Mouse (Mus musculus): ENCODE measurements at regions not wholly inside any gene's neighbourhood (a gene's known extent, or its start where the extent isn't known, plus 50 kb on each side); places are given as distances from the start of the nearest gene placed in this dataset.

DNA sequence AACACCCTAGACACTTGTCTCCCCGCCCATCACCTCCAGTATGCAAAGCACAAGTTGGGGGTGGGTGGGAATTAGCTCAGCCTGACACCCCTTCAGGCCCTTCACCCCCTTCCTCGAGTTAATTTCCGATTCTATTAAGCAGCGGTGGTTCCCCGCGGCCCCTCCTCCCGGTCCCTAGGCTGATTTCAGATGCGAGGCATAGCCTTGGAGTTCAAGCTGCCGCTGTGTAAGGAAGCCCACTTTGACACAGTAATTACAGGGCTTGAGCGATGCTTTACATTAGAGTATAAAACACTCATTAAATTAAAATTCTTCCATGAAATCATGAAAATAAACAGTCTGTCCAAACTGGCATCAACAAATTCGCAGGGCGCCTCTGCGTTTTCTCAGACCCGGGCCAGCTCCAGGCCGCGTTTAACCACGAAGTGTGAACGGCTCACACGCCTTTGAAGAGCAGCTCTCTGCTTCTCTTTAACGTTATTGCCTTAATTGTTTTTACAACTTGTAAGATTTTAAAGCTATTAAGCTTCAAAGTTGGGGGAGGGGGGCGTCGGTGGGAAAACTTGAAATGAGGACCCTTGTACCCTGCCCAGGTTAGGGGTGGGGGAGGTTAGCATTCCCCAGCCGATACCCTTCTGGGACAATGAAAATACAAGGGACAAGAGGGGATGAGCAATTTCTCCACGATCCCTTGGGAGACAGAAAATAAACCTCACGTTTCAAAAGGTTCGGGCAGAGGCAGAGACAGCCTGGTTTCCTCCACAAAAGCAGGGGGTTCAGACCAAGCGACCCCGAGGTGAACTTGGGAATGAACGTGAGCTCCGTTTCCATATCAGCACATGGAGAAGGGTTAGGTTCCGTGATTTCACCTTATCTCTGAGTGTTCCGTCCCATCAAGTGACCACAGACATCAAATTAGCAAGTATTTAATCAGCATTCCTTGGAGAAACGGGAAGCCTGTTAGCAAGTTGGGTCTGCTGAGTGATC lies 114.4 kb downstream of the Dicer1 start:
- no peaks in the 10 kb centered on the region for H3K36me3 ChIP-seq (replicated peaks; ENCODE audit: low read length)
- H3K27me3 ChIP-seq (replicated peaks), result peaks cover 41% of the 10 kb centered on the region
- TF ChIP-seq FLI1 (IDR thresholded peaks at IDR 0.05; ENCODE audit: low read length) (no peak), GATA1 (IDR thresholded peaks at IDR 0.05; ENCODE audit: borderline replicate concordance, low read length) (no peak)
- no peak overlapping the region for H3K4me3 ChIP-seq (replicated peaks)
- peaks cover 8% of the 10 kb centered on the region; the same call in 1 of the 2 replicates for H3K9me3 ChIP-seq
- no peaks in the 10 kb centered on the region for H3K4me1 ChIP-seq

DNA sequence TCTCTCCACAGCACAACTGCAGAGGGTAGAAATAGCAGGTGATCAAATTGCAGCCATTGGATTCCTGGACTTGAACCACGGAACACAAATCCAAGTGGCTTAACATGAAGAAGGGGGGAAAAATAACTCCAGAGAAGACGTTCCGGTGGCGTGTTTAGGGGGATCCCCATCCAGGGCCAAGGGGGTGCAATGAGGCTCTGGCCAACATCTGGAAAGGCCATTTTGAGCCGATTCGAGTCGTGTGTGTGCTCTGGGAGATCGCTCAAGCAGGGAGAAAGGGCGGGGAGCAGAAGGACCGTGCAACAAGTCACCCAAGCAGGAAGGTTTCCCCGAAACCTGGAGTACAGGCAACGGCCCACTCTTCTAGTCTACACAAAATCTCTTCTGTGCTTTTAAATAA lies 115.3 kb downstream of the Dicer1 start:
- no peak for TF ChIP-seq GATA1 (IDR thresholded peaks at IDR 0.05; ENCODE audit: borderline replicate concordance, low read length)
- TF ChIP-seq FLI1 (IDR thresholded peaks at IDR 0.05; ENCODE audit: low read length), result no peak
- Histone ChIP-seq H3K36me3 (replicated peaks; ENCODE audit: low read length) (no peaks in the 10 kb centered on the region), H3K27me3 (replicated peaks) (peaks cover 40% of the 10 kb centered on the region), H3K4me1 (no peaks in the 10 kb centered on the region), H3K9me3 (peaks cover 8% of the 10 kb centered on the region; the same call in 1 of the 2 replicates), H3K4me3 (replicated peaks) (no peak overlapping the region)

DNA sequence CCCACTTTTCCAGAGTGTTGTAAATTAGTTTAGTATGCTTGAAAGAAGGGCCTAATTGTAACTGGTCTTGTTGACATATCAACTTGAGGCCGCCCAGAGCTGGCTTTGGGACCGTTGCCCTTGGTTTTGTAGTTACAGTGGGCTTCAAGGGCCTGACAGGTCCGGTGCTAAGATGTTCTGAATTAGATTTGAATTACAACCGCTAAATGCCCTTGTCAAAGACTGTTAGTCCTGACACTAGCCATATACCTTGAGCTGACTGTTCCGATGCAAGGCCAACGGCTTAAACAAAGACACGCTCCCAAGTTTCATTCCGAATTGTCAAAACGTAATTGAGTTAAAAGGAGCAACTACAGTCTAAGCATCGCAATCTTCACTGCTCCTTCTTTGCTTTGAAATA lies 116.9 kb downstream of the Dicer1 start:
- peaks cover 14% of the 10 kb centered on the region for H3K9me3 ChIP-seq
- no peak overlapping the region for H3K4me3 ChIP-seq (replicated peaks)
- TF ChIP-seq GATA1 (IDR thresholded peaks at IDR 0.05; ENCODE audit: borderline replicate concordance, low read length) (no peak), FLI1 (IDR thresholded peaks at IDR 0.05; ENCODE audit: low read length) (no peak)
- no peaks in the 10 kb centered on the region for H3K4me1 ChIP-seq
- peaks cover 37% of the 10 kb centered on the region for H3K27me3 ChIP-seq (replicated peaks)
- H3K36me3 ChIP-seq (replicated peaks; ENCODE audit: low read length), result no peaks in the 10 kb centered on the region

DNA sequence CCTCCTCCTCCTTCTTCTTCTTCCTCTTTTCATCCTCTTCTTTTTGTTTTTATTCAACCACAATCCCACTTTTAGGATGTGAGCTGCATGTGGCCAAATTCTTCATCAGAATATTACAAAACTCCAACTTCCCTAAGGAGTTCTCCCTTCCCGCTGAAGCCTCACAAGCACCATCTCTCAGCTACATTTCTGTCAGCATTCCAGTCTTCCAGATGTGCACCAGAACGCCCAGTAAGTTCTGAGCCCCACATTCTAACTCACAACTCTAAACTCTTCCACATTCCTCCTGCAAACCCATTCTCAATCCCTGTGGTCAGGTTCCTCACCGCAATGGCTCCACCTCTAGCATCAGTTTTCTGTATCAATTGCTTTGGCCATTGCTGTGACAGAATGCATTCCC lies 121.2 kb downstream of the Dicer1 start:
- Histone ChIP-seq H3K36me3 (replicated peaks; ENCODE audit: low read length) (no peaks in the 10 kb centered on the region), H3K4me3 (replicated peaks) (no peak overlapping the region), H3K4me1 (no peaks in the 10 kb centered on the region), H3K27me3 (replicated peaks) (peaks cover 4% of the 10 kb centered on the region), H3K9me3 (peaks cover 18% of the 10 kb centered on the region)
- no peak for TF ChIP-seq GATA1 (IDR thresholded peaks at IDR 0.05; ENCODE audit: borderline replicate concordance, low read length)
- TF ChIP-seq FLI1 (IDR thresholded peaks at IDR 0.05; ENCODE audit: low read length), result no peak

DNA sequence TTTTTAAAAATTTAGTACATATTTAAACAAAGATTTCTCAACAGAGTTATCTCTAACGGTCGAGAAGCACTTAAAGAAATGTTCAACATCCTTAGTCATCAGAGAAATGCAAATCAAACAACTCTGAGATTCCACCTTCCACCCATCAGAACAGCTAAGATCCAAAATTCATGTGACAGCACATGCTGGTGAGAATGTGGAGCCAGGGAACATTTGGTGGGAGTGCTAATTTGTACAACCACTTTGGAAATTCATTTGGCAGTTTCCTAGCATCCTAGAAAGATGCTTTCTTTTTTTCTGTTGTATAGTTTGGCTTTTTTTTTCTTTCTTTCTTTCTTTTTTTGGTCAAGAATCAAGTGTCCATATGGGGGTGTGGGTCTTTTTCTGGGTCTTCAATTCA lies 122.3 kb downstream of the Dicer1 start:
- no peaks in the 10 kb centered on the region for H3K27me3 ChIP-seq (replicated peaks)
- TF ChIP-seq GATA1 (IDR thresholded peaks at IDR 0.05; ENCODE audit: borderline replicate concordance, low read length) (no peak), FLI1 (IDR thresholded peaks at IDR 0.05; ENCODE audit: low read length) (no peak)

DNA sequence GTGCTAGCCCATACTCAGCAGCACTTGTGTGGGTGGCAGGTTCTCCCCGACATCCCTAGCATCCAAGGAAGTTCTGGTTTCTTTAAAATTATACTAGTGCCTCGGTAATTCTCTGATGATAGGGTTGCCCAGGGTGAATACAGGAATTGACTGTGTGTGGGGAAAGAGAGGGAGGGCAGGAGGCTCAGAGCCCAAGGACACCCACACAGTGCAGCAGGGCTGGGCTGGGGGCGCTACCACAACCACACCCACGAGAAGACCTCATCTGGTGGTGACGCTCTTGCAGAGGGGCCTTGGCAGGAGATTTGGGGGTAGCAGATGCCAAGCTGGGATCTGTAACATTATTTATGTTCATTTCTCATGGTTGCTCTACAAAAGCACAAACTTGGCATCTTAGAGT lies 125.7 kb downstream of the Dicer1 start:
- Histone ChIP-seq H3K36me3 (replicated peaks; ENCODE audit: low read length) (no peaks in the 10 kb centered on the region), H3K4me3 (replicated peaks) (no peak overlapping the region), H3K27me3 (replicated peaks) (no peaks in the 10 kb centered on the region), H3K4me1 (no peaks in the 10 kb centered on the region), H3K9me3 (peaks cover 9% of the 10 kb centered on the region; the same call in 1 of the 2 replicates)
- TF ChIP-seq FLI1 (IDR thresholded peaks at IDR 0.05; ENCODE audit: low read length), result no peak
- TF ChIP-seq GATA1 (IDR thresholded peaks at IDR 0.05; ENCODE audit: borderline replicate concordance, low read length), result no peak

More for the DNA sequence above, 122.3 kb downstream of the Dicer1 start:
- Histone ChIP-seq H3K36me3 (replicated peaks; ENCODE audit: low read length) (no peaks in the 10 kb centered on the region), H3K4me1 (no peaks in the 10 kb centered on the region), H3K9me3 (peaks cover 18% of the 10 kb centered on the region), H3K4me3 (replicated peaks) (no peak overlapping the region)

DNA sequence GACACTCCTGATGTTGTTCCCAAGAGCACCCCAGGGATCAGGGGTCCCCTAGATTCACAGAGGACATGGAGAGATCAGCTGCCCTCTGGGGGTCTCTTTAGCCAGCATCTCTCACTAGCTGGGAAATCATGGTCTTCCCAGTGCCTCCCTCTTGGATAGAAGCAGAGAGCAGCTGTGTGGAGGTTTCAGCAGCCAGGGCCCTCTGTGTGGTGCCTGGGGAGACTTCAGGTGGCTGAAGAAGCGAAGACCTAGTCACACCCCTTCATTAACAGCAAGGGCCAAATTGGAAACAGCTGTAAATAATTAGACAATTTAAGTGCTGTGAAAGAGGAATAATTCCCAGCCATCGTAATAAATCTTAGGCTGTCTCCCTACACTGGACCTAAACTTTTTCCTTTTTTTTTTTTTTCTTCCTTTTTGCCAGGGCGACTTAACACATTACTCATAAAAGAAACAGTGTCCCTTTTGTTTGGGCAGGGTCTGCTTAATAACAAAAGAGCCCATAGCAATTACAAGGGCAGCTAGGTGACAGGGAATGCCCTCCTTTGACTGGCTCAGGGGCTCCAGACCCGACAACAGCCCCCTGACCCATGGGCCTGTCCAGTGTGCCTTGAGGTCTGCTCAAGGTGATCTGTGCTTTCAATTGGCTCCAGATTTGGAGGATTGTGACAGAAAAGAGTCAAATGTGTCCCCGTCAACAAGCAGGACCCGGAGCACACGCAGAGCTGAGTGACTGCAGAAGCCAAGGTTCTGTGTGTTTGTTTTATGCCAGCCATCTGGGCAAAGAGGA lies 127.7 kb downstream of the Dicer1 start:
- Histone ChIP-seq H3K36me3 (replicated peaks; ENCODE audit: low read length) (no peaks in the 10 kb centered on the region), H3K4me3 (replicated peaks) (no peak overlapping the region), H3K4me1 (no peaks in the 10 kb centered on the region), H3K9me3 (0 out of 2 replicates have a peak, but pooled peaks cover 4% of the 10 kb centered on the region), H3K27me3 (replicated peaks) (no peaks in the 10 kb centered on the region)
- TF ChIP-seq GATA1 (IDR thresholded peaks at IDR 0.05; ENCODE audit: borderline replicate concordance, low read length) (no peak), FLI1 (IDR thresholded peaks at IDR 0.05; ENCODE audit: low read length) (no peak)

DNA sequence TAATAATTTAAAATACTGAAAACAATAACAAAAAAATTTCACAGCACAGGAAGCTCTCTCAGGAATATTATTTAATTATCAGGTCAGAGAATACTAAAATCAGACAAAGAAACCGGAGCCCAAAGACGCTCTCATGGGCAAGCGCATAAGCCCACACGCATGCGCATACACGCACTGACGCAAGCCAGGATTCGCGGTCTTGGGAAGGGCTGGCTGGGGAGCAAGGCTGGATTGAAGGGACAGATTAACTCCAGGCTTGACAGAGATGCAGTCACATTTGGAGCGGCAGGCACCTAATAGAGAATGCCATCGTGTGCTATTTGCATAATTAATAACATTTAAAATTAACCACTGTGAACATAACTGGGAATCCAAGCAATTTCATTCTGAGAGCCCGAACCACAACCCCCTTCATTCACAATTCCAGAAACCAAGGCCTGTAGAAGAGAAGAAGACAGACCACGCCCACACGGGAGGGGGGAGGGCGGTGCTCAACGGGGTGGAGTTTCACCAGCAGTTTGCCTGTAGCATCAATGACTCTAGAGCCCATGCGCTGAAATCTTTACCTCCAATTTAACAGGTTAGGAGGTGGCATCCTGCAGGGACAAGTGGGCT lies 134.5 kb downstream of the Dicer1 start:
- TF ChIP-seq GATA1 (IDR thresholded peaks at IDR 0.05; ENCODE audit: borderline replicate concordance, low read length), result no peak
- H3K9me3 ChIP-seq, result peaks cover 16% of the 10 kb centered on the region; the same call in 1 of the 2 replicates
- no peaks in the 10 kb centered on the region for H3K36me3 ChIP-seq (replicated peaks; ENCODE audit: low read length)
- peaks cover 15% of the 10 kb centered on the region for H3K27me3 ChIP-seq (replicated peaks)
- no peak overlapping the region for H3K4me3 ChIP-seq (replicated peaks)
- no peaks in the 10 kb centered on the region for H3K4me1 ChIP-seq

DNA sequence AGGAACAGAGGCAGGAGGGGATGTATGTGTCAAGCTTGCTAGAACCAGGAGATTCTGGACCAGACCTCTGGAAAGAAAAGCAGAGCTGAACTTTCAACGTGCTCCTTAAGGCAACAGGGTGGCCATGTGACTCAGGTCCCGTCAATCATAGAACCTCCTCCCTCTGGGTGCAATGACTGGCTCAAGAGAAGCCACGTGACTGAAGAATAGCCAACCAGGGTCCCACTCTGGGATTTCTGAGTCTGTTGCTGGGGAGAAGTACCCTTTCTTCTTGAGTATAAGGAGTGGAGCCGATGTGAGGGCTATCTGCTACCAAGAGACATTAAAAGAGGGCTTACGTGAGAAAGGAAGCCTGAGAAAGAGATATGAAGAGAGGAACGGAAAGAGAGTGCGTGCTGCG lies 137.5 kb downstream of the Dicer1 start:
- no peaks in the 10 kb centered on the region for H3K4me1 ChIP-seq
- no peak overlapping the region for H3K4me3 ChIP-seq (replicated peaks)
- peaks cover 25% of the 10 kb centered on the region; the same call in 1 of the 2 replicates for H3K9me3 ChIP-seq
- TF ChIP-seq GATA1 (IDR thresholded peaks at IDR 0.05; ENCODE audit: borderline replicate concordance, low read length) (no peak), FLI1 (IDR thresholded peaks at IDR 0.05; ENCODE audit: low read length) (no peak)
- H3K36me3 ChIP-seq (replicated peaks; ENCODE audit: low read length), result no peaks in the 10 kb centered on the region
- H3K27me3 ChIP-seq (replicated peaks), result peaks cover 15% of the 10 kb centered on the region

Measured in megakaryocyte, embryonic 14.5 days (primary cell).